Mouse (Mus musculus): Measurements from ENCODE around the gene Vsig10l. TPM values are rescaled to one million over a fixed set of nuclear protein-coding genes. Genes with fewer than 3 reads are reported as not detected.

Gene Vsig10l
- polyA plus RNA-seq, 1 experiment from 2014 or later = 2.6 TPM

- Histone ChIP-seq H3K27ac (ENCODE audit: low read depth, low read length) (no peak within 1 kb of the TSS), H3K4me1 (replicated peaks; ENCODE audit: control insufficient read depth, insufficient read depth, low read length) (no peaks in the 10 kb centered on the region), H3K4me2 (replicated peaks; ENCODE audit: low read depth, low read length) (no peak within 1 kb of the TSS), H3K9ac (ENCODE audit: low read depth, low read length) (no peak within 1 kb of the TSS), H3K36me3 (ENCODE audit: control insufficient read depth, insufficient read depth, low read length) (no peaks in the 10 kb centered on the region), H3K9me3 (ENCODE audit: control insufficient read depth, low read length) (no peaks in the 10 kb centered on the region), H3K27me3 (ENCODE audit: control insufficient read depth, insufficient read depth, low read length) (no peaks in the 10 kb centered on the region), H3K4me3 (ENCODE audit: low read depth, low read length) (no peak within 1 kb of the TSS)
- WGBS = 74% methylated on average over 10 of the region's 10 CpGs
- DNase-seq (ENCODE audit: low spot score) = no peak
- ATAC-seq (ENCODE audit: low FRiP score) = no peak
Measured at GRCm38 (mm10) chr7:43436341-43437255, 26.4 kb upstream of the Vsig10l start, which contains the start of gene Nkg7. Gene Nkg7, plus strand, starts transcription at chr7:43437073.

GRCm38 (mm10) chr7:43438611-43439010 lies 24.3 kb upstream of the Vsig10l start:
- no peak overlapping the region for H3K9ac ChIP-seq (ENCODE audit: low read depth, low read length)
- no peaks in the 10 kb centered on the region for H3K4me1 ChIP-seq (replicated peaks; ENCODE audit: control insufficient read depth, insufficient read depth, low read length)
- H3K27me3 ChIP-seq (ENCODE audit: control insufficient read depth, insufficient read depth, low read length) = no peaks in the 10 kb centered on the region
- H3K4me2 ChIP-seq (replicated peaks; ENCODE audit: low read depth, low read length) = no peak overlapping the region
- H3K9me3 ChIP-seq (ENCODE audit: control insufficient read depth, low read length) = no peaks in the 10 kb centered on the region
- H3K27ac ChIP-seq (ENCODE audit: low read depth, low read length) = no peak overlapping the region
- WGBS = 81% methylated on average over 4 of the region's 4 CpGs
- no peak for DNase-seq (ENCODE audit: low spot score)
- no peak overlapping the region for H3K4me3 ChIP-seq (ENCODE audit: low read depth, low read length)
- no peak for ATAC-seq (ENCODE audit: low FRiP score)
- no peaks in the 10 kb centered on the region for H3K36me3 ChIP-seq (ENCODE audit: control insufficient read depth, insufficient read depth, low read length)

- Histone ChIP-seq H3K9me3 (ENCODE audit: control insufficient read depth, low read length) (no peaks in the 10 kb centered on the region), H3K4me2 (replicated peaks; ENCODE audit: low read depth, low read length) (no peak within 1 kb of the TSS), H3K27me3 (ENCODE audit: control insufficient read depth, insufficient read depth, low read length) (no peaks in the 10 kb centered on the region), H3K36me3 (ENCODE audit: control insufficient read depth, insufficient read depth, low read length) (no peaks in the 10 kb centered on the region), H3K9ac (ENCODE audit: low read depth, low read length) (no peak within 1 kb of the TSS), H3K4me3 (ENCODE audit: low read depth, low read length) (no peak within 1 kb of the TSS), H3K27ac (ENCODE audit: low read depth, low read length) (no peak within 1 kb of the TSS), H3K4me1 (replicated peaks; ENCODE audit: control insufficient read depth, insufficient read depth, low read length) (no peaks in the 10 kb centered on the region)
- ATAC-seq (ENCODE audit: low FRiP score) (no peak), DNase-seq (ENCODE audit: low spot score) (no peak)
- 86% methylated on average over 6 of the region's 6 CpGs for WGBS
Measured at GRCm38 (mm10) chr7:43440482-43440881, 22.5 kb upstream of the Vsig10l start, which contains the start of gene Cldnd2. Gene Cldnd2, plus strand, starts transcription at chr7:43440782.

GRCm38 (mm10) chr7:43441071-43441470 lies 21.9 kb upstream of the Vsig10l start:
- Histone ChIP-seq H3K27me3 (ENCODE audit: control insufficient read depth, insufficient read depth, low read length) (no peaks in the 10 kb centered on the region), H3K4me3 (ENCODE audit: low read depth, low read length) (no peak overlapping the region), H3K9me3 (ENCODE audit: control insufficient read depth, low read length) (no peaks in the 10 kb centered on the region), H3K9ac (ENCODE audit: low read depth, low read length) (no peak overlapping the region), H3K36me3 (ENCODE audit: control insufficient read depth, insufficient read depth, low read length) (no peaks in the 10 kb centered on the region), H3K4me1 (replicated peaks; ENCODE audit: control insufficient read depth, insufficient read depth, low read length) (no peaks in the 10 kb centered on the region), H3K4me2 (replicated peaks; ENCODE audit: low read depth, low read length) (no peak overlapping the region), H3K27ac (ENCODE audit: low read depth, low read length) (no peak overlapping the region)
- ATAC-seq (ENCODE audit: low FRiP score) (no peak), DNase-seq (ENCODE audit: low spot score) (no peak)
- WGBS = 83% methylated on average over 3 of the region's 3 CpGs

GRCm38 (mm10) chr7:43442684-43443083 lies 20.3 kb upstream of the Vsig10l start:
- no peaks in the 10 kb centered on the region for H3K4me1 ChIP-seq (replicated peaks; ENCODE audit: control insufficient read depth, insufficient read depth, low read length)
- no peak for DNase-seq (ENCODE audit: low spot score)
- H3K27ac ChIP-seq (ENCODE audit: low read depth, low read length) = peak overlapping the region; percentile 76
- H3K36me3 ChIP-seq (ENCODE audit: control insufficient read depth, insufficient read depth, low read length) = no peaks in the 10 kb centered on the region
- H3K9me3 ChIP-seq (ENCODE audit: control insufficient read depth, low read length) = no peaks in the 10 kb centered on the region
- H3K27me3 ChIP-seq (ENCODE audit: control insufficient read depth, insufficient read depth, low read length) = no peaks in the 10 kb centered on the region
- no peak; the same call in 1 of the 2 replicates for ATAC-seq (ENCODE audit: low FRiP score)
- H3K4me2 ChIP-seq (replicated peaks; ENCODE audit: low read depth, low read length) = peak overlapping the region; percentile 83
- H3K9ac ChIP-seq (ENCODE audit: low read depth, low read length) = peak overlapping the region; percentile 73
- H3K4me3 ChIP-seq (ENCODE audit: low read depth, low read length) = peak overlapping the region; percentile 54
- 13% methylated on average over 9 of the region's 9 CpGs for WGBS

- Histone ChIP-seq H3K4me3 (ENCODE audit: low read depth, low read length) (peak overlapping the region; percentile 54), H3K4me2 (replicated peaks; ENCODE audit: low read depth, low read length) (peak overlapping the region; percentile 83), H3K27ac (ENCODE audit: low read depth, low read length) (peak overlapping the region; percentile 76), H3K36me3 (ENCODE audit: control insufficient read depth, insufficient read depth, low read length) (no peaks in the 10 kb centered on the region), H3K9me3 (ENCODE audit: control insufficient read depth, low read length) (no peaks in the 10 kb centered on the region), H3K9ac (ENCODE audit: low read depth, low read length) (peak overlapping the region; percentile 73), H3K27me3 (ENCODE audit: control insufficient read depth, insufficient read depth, low read length) (no peaks in the 10 kb centered on the region), H3K4me1 (replicated peaks; ENCODE audit: control insufficient read depth, insufficient read depth, low read length) (no peaks in the 10 kb centered on the region)
- peak; percentile 75 for DNase-seq (ENCODE audit: low spot score)
- 1% methylated on average over 36 of the region's 36 CpGs for WGBS
- ATAC-seq (ENCODE audit: low FRiP score) = peak; percentile 88
Measured at GRCm38 (mm10) chr7:43443126-43443916, 19.6 kb upstream of the Vsig10l start.

- under 1% methylated on average over 27 of the region's 27 CpGs for WGBS
- DNase-seq (ENCODE audit: low spot score) = peak; percentile 93
- ATAC-seq (ENCODE audit: low FRiP score) = peak; percentile 97
Measured at GRCm38 (mm10) chr7:43443917-43444293, 19.0 kb upstream of the Vsig10l start, which contains the start of the genes Etfb and Gm45233. Gene Etfb, plus strand, starts transcription at chr7:43444083. Gene Gm45233, plus strand, starts transcription at chr7:43444128.

GRCm38 (mm10) chr7:43447801-43448200 lies 15.2 kb upstream of the Vsig10l start:
- Histone ChIP-seq H3K4me3 (ENCODE audit: low read depth, low read length) (no peak overlapping the region), H3K27ac (ENCODE audit: low read depth, low read length) (no peak overlapping the region), H3K4me2 (replicated peaks; ENCODE audit: low read depth, low read length) (no peak overlapping the region), H3K9ac (ENCODE audit: low read depth, low read length) (no peak overlapping the region), H3K27me3 (ENCODE audit: control insufficient read depth, insufficient read depth, low read length) (no peaks in the 10 kb centered on the region), H3K4me1 (replicated peaks; ENCODE audit: control insufficient read depth, insufficient read depth, low read length) (no peaks in the 10 kb centered on the region), H3K9me3 (ENCODE audit: control insufficient read depth, low read length) (no peaks in the 10 kb centered on the region), H3K36me3 (ENCODE audit: control insufficient read depth, insufficient read depth, low read length) (no peaks in the 10 kb centered on the region)
- DNase-seq (ENCODE audit: low spot score) = no peak
- WGBS = 98% methylated on average over 4 of the region's 4 CpGs
- no peak for ATAC-seq (ENCODE audit: low FRiP score)

More at GRCm38 (mm10) chr7:43443917-43444293, 19.0 kb upstream of the Vsig10l start, which contains the start of the genes Etfb and Gm45233:
- H3K4me2 ChIP-seq (replicated peaks; ENCODE audit: low read depth, low read length) = peak within 1 kb of the TSS; percentile 83
- H3K27ac ChIP-seq (ENCODE audit: low read depth, low read length) = peak within 1 kb of the TSS; percentile 76
- H3K4me3 ChIP-seq (ENCODE audit: low read depth, low read length) = peak within 1 kb of the TSS; percentile 54
- H3K4me1 ChIP-seq (replicated peaks; ENCODE audit: control insufficient read depth, insufficient read depth, low read length) = no peaks in the 10 kb centered on the region
- H3K9me3 ChIP-seq (ENCODE audit: control insufficient read depth, low read length) = no peaks in the 10 kb centered on the region
- peak within 1 kb of the TSS; percentile 73 for H3K9ac ChIP-seq (ENCODE audit: low read depth, low read length)
- H3K36me3 ChIP-seq (ENCODE audit: control insufficient read depth, insufficient read depth, low read length) = no peaks in the 10 kb centered on the region
- no peaks in the 10 kb centered on the region for H3K27me3 ChIP-seq (ENCODE audit: control insufficient read depth, insufficient read depth, low read length)
